Mouse (Mus musculus): ENCODE data around the gene Bcl7a.

Gene Bcl7a

DNA sequence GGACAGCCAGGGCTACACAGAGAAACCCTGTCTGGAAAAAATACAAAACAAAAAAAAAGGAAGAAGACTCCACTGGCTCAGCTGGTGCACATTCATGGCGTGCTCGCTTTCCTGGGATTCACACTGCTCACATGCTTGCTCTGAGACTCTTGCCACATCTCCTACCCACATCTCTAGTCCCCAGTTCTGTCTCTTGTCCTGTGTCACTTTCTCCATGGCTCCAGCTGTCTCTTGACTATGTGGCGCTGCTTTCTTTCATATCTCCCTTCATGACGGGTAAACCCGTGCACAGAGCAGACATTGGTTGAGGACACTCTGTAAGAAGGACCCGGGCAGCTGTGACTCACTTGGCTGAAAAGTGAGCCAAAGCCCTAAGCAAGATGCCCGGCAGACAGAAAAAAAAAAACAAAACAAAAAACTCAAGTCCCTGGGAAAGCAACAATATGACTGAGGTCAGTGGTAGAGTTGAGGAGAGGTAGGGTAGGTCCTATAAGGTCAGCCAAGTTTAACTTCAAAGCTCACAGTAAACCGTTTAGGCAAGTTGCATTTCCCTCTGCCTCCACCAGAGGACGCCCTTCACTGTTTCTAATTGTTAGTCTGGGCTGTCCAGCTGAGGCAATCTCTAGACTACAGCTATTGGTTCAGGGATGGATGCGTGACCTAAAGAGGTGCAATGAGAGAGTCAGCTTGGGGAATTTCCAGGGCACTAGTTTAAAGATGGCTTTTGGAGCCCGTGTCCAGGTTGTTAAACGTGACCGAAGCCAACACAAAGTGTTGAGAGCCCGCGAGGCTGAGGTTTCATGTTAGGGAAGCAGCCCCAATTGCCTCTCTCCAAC, 33.7 kb downstream of the Bcl7a start:
- peak; percentile 59 for DNase-seq (ENCODE audit: low read depth, low spot score)

DNA sequence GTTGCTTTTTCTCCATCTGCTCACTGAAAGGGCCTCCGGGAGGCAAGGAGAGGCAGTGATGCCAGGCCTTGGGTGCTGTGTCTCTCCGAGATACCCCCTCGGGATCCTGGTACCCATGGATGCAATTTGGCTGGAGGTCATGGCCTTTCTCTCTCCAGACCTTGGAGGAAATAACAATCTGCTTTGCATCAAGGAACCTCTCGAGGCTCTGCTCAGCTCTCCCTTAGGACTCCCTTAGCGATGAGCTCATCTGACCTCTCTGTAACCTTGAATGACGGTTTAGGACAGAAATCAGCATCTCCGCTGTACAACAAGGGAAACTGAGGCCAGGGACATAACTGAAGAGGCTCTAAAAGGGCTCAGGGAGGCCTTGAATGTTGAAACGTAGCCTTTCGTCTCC, 35.1 kb downstream of the Bcl7a start:
- no peak for DNase-seq (ENCODE audit: low read depth, low spot score)

DNA sequence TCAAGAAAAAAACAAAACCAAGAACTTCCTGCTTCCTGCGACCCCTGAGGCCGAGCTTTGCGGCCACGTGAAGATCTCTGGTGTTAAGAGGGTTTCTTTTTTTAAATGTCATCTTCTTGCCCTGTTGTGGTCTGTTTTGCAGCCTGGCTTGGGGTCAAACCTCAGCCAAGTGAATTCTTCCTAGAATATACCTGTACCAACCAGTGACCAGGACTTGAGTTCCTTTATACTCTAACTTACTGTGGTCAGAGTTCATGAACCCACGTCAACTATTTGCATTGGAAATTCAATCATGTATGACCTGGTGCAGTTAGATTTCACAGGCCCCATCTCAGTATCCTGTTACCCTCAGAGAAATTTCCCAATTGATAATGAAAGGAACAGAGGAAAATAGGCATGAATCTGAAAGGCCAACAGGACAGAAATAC, 35.9 kb downstream of the Bcl7a start:
- no peak for DNase-seq (ENCODE audit: low read depth, low spot score)

DNA sequence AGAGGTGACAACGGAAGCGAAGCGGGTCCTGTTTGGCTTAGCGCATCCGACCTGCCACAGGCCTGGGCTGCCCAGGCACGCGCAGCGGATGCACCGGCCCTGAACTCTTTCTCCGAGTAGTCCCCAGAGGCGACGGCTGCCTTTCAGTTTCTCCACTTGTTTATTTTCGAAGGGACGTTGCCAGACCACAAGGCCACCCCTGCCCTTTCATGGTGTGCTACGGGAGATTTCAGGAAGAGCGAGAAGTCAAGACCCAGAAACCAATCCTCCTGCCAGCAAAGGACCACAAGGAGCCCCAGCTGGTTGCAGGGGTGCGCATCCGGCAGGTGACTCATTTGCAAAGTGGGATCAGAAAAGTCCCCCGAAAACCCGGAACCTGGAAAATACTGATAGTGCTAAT, 38.3 kb downstream of the Bcl7a start:
- no peak for DNase-seq (ENCODE audit: low read depth, low spot score)

DNA sequence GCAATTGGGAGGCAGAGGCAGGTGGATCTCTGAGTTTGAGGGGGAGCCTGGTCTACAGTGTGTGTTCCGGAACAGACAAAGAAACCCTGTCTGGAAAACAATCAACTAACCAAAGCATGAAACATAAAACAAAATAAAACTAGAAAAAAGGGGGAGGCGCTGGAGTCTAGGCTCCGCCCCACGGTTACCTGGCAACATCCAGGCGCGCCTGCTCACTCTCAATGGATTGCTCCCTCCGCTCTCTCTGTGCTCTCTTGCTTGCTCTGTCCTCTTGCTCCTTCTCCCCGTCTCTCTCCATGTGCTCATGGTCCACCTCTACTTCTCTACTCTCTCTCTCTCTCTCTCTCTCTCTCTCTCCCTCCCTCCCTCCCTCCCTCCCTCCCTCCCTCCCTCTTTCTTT, 39.1 kb downstream of the Bcl7a start:
- no peak for DNase-seq (ENCODE audit: low read depth, low spot score)

DNA sequence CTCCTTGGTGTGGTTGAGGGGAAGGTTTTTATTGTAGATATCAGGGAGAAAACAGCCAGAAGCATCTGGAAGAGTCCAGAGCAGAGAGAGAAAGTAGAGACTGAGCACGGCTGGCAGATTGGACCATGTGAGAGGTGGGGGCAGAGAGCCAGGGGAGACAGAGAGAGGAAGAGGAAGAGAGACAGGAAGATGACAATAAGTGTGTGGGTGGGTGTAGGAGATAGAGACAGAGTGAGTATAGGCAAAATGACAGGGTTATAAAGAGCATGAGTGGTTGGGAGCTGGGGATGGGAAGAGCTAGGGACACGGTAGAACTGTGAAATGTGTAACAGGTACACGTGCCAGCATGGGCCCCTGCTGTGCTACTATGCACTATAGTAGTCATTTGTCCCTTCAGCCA, 44.8 kb downstream of the Bcl7a start:
- no peak for DNase-seq (ENCODE audit: low read depth, low spot score)

DNA sequence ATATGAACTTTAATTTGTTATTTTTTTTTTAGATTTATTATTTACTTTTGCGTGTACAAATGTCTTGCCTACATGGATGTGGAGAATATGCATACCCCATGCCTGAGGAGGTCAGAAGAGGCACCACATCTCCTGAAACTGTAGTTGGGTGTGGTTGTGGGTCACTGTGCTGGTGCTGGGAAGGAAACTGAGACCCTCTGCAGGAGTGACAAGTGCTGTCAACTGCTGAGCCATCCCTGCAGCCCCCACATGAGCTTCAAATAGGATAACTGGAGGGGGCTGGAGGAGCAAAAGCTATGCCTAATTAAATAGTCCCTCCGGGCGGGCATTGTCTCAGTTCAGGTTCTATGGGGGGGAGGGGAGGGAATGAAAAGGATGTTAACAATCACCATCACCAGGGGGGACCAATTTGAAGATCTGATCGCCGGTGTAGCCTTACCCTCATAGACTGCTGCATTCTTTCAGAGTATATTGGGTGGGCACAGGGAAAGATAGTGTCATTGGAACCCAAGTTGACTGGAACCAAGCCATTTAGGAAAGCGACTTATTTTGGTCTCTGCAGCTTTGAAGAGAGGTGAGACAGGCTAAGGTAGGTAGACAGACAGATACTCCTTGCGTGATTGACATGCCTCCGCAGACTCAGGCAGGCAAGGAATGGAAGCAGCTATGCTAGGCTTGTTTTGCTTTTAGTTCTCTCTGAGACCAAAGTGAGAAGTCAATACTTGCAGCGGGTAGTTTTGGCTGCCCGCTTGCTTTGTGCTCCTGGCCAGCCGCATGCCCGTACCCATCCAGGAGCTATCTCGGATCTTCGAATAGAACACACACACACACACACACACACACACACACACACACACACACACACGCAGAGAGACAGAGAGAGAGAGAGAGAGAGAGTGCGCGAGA, 47.2 kb downstream of the Bcl7a start:
- no peak for DNase-seq (ENCODE audit: low read depth, low spot score)

DNA sequence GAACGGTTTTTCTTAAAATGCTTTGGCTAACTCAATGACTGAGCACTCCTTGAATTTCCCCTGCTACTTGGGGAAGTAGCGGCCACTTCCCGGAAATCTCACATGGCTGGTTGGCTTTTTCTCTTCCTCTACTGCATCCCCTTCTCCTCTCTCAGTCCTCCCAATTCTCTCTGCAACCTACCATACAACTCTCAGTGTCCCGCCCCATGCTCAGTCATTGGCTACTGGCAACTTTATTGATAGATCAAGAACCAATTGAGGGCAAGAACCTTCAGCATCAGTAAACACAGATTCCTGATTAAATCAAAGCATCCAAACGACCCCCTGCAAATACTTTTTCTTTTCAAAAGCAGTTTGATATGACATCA, 47.8 kb downstream of the Bcl7a start:
- DNase-seq (ENCODE audit: low read depth, low spot score) = no peak

DNA sequence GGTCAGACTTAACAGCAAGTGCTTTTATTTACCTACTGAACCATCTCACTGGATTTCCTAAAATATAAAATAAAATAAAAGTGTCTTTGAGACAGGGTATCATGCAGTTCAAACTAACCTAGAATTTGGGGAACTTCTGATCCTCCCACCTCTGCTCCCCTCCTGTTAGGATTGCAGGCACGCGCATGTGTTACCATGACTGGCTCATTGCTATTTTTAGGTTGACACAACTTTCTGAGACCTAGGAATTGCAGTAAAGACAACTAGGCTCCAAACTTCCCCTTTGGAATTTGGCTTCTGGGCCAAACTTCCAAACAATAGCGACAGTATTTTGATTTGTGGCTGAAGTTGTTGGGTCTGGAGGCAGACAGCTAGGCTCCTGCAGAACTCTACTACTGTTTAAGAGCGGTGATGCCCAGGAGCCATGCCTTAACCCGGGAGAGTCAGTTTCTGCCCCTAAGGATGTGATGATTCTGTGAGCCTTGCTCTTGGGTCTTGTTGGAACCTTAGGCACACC, 50.2 kb downstream of the Bcl7a start:
- no peak for DNase-seq (ENCODE audit: low read depth, low spot score)

DNA sequence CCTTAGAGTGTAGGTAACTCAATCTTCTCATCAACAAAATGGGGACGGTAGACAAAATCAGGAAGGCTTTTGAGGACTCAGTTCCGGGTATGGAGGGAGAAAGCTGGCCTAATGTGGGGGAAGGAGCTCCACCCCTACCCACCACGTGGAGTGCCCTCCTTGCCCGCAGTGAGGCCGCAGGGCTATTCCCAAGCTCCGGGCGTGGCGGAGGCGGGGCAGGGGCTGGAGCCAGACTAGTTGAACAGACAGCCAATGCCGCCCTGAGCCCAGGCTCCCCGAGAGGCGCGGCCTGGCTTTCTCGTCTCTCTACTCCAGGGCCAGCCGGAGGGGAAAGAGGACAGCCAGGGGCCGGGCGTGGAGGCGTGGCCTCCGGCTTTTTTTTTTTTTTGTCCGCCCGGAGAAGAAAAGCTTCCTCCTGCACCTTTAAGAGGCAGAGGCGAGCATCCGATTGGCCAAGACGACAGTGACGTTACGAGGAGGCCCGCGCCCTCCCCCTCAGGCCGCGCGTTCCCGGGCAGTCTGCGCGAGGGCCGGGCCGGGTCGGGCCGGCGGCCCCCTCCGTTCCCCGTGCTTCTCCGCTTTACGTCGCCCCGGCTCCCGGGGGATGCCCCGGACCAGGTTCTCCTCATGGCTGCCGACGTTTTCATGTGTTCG, 50.8 kb downstream of the Bcl7a start, which contains the start of gene Mlxip:
TSS of gene Mlxip (plus strand) at position 496 of the 654 bp plus-strand sequence.
- peak; percentile 80 for DNase-seq (ENCODE audit: low read depth, low spot score)

DNA sequence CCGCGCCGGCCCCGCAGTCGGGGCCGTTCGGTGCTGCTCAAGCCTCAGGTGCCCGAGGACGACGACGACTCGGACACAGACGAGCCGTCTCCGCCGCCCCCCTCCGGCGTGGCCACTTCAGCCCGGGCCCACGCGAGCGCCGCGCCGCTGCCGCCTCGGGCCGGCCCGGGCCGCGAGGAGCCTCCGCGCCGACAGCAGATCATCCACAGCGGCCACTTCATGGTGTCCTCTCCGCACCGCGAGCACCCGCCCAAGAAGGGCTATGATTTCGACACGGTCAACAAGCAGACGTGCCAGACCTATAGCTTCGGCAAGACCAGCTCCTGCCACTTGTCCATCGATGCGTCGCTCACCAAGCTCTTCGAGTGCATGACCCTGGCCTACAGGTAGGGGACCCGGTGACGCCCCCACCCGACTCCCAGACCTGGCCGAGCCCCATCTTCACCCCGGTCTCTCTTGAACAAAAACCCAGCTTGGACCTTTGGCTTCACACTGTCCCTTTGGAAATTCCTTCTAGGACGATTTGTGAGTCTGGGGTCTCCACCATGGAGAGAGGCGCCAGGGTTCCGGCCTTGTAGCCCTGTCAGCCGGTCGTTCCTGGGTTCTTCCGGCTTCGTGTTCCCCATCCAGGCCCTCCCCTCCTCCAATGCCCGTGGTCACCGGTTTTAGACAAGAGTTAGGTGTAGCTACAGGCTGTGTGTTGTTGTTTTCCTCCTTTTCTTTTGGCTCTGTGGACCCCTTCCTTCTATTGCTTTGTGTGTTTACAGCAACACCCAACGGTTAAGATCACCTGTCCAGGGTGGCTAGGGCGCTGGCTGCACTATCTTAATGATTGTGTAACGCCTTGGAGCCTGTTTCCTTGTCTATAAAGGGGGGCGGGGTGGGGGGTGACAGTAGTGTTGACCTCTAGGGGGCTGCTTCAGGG, 51.6 kb downstream of the Bcl7a start:
- peak; percentile 13 for DNase-seq (ENCODE audit: low read depth, low spot score)

DNA sequence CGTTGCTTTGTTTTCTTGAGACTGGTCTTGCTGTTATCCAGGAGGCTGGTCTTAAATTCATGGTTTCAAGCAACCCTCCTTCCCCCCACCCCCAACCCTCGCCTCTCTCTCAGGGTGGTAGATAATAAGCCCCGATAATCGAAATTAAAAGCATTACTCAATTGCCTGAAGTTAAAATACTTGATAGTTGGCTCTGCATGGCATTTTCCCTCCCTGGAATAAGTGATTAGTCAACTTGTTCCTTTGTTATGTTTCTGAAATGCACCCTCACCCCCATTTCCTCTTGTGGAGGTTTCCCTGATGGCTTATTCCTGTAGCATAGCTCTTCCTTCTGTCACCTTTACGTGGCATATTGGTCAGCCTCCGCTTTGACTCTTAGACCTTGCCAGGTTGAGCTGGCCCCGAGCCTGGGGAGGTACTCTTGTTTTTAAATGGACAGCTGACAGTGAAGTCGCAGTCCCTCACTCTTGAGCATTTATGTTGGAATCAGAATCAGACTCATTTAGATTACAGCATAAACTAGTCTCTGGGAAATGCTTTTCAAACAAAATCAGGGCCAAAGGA, 53.3 kb downstream of the Bcl7a start:
- no peak for DNase-seq (ENCODE audit: low read depth, low spot score)

DNA sequence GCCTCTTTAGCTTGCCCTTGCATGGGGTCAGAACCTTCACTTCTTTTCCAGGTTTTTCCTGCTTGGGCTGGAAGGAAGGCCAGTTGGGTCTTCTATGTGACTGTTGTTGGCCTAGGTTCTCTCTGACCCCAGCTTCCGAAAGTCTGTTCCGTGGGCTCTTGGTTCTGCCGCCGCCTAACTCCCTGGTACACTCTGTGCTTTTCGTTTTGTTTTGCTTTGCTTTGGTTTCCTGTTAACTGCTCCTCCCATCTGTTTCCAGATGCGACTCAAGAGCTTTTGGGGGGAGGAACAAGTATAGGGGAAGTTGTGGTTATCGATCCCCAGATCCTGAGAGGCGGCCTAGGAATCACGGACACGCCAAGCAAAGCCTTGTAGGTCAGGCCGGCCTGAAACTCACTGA, 54.2 kb downstream of the Bcl7a start:
- DNase-seq (ENCODE audit: low read depth, low spot score) = no peak

DNA sequence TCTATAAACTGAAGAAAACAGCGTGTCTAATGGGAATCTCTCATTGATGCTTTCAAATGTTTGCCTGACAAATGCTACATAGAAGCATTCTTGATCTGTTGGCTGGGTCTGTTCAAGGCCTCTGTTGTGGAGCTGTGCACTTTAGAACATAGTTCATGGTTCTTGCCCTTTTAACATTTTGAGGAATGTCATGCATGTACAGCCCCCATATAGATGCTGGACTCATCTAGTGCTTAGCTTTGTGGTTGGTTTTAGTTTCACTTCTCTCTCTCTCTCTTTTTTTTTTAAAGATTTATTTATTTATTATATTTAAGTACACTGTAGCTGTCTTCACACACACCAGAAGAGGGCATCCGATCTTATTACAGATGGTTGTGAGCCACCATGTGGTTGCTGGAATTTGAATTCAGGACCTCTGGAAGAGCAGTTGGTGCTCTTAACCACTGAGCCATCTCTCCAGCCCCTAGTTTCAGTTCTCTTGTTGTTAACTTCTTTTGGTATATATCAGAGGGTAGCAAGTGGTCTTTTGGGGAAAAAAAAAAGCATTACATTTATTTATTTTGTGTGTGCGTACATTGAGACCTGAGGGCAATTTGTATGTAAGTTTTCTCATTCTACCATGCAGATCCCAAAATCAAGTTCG, 55.3 kb downstream of the Bcl7a start:
- no peak for DNase-seq (ENCODE audit: low read depth, low spot score)

DNA sequence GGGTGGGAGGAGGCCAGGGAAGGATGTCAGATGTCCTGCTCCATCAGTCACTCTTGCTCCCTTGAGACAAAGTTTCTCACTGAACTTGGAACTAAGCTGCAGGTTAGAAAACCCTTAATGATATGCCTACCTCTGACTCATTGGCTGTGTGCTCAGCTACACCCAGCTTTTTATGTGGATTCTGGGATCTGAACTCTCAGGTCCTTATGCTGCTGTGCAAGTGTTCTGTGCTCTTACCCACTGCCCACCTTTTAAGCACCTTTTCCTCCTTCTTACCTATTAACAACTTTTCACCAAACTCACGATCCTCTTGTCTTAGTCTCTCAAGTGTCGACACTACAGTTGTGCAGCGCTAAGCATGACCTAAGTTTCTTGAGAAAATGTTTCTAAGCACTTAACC, 60.8 kb downstream of the Bcl7a start:
- no peak for DNase-seq (ENCODE audit: low read depth, low spot score)

DNA sequence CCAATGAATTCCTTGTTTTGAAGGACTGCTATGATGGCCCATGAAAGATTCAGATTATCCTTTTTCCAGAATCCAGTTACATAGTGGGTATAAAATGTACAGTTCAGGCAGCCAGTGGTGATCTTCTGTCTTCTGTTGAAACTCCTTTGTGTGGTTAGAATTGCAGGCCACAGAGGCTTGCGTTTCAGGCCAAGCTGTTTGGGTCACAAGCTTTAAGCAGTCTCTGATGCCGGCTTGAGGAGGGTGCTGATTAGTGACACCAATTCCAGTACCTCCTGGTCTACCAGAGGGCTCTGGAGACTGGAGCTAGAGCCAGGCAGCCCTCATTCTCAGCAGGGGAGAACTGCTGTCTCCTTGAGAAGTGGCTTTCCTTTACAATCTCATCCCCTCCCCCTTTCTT, 63.3 kb downstream of the Bcl7a start:
- no peak for DNase-seq (ENCODE audit: low read depth, low spot score)

DNA sequence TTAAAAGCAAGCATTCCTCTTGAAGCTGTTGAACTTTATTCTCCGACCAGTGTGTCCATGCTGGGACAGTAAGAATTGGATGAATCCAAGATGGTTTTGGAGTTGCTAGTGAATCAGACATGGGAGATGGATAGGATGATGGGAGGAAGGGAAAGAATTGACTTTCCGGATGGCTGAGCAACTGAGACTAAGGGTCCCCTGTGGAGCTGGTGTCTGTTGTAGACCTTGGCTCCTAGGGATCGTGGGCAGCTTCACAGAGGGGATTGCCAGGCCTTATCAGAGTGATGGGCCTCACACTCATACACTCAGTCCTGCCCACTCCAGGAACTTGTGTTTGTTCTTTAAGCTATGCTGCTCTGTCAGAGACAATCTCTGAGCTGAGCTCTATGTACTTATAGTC, 64.5 kb downstream of the Bcl7a start:
- no peak for DNase-seq (ENCODE audit: low read depth, low spot score)

DNA sequence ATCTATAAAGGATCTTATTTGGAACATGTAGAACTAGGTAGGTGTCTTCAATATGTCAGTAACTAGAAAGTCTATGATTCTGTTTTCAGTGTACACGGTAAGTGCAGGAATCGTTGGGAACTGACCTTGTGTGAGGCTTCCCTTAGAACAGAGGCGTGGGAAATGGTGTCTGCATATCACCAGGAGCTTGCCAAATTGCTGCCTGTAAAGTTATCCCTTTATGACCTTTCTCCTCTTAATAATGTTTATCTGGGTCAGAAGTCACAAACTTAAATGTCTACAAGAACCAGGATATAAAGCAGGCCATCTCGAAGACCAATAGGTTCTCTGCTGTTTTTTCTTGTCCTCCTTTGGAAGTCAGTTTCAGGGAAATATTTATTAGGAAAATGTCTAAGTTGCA, 68.6 kb downstream of the Bcl7a start:
- DNase-seq (ENCODE audit: low read depth, low spot score) = no peak

DNA sequence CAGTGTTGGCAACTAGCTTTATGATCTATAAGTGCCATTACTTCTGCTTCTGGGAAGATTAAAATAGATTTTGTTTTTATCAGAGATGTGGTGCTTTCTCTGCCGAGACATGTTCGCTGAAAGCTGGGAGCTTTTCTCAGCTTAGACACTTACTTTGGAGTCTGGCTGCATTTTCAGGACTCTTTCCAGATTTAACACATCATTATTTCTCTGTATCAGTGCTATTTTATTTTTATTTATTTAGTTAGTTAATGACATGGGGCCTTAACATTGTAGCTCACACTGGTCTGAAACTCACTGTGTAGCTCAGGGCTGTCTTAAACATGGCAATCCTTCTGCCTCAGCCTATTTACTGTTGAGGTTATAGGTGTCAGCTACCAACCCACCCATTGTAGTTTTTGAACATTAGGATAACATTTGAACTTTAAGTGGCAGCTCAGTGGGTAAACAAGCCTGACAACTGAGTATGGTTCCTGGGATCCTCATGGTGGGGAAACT, 70.3 kb downstream of the Bcl7a start:
- DNase-seq (ENCODE audit: low read depth, low spot score) = no peak

DNA sequence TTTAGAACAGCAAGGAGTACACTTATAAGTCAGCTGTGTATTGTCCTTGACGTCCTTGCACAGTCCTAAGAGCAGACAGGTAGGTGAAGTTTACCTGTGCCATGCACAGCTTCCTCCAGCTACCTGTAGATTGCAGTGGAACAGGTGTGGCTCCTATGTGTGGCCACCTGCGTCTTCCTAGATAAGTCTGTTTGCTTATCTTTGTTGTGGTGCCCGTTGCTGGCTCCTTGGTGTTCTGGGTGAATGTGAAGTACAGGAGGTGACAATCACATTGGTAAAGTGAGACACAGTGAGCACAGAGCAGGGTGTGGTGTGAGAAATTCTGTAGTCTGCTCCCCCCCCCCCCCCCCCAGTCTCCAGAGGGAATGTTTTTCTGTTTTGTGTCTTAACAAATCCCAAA, 72.5 kb downstream of the Bcl7a start:
- no peak for DNase-seq (ENCODE audit: low read depth, low spot score)
